Mouse (Mus musculus) spleen, adult 2 months (tissue): ENCODE data around the gene Cmtm2a.
"Not testable (repeated sequence)": the region's sequence is repeated elsewhere in the genome, so short reads cannot be mapped to it uniquely, and the experiment has no call there.

ENCODE experiments used
- CTCF ChIP-seq: fragments of 200-500 bp; IDR thresholded peaks from 2 replicates; pipeline ENCODE4 v1.5.1; 2011; ENCODE audit warnings: mild to moderate bottlenecking, inconsistent platforms; ENCODE audit not compliant: insufficient read depth, insufficient read length, insufficient replicate concordance; ENCODE audit errors: extremely low read depth
- POLR2A ChIP-seq: fragments of 200-500 bp; IDR thresholded peaks from 2 replicates; pipeline ENCODE4 v1.6.1; 2011; ENCODE audit warnings: low read depth, low read length, inconsistent platforms

- not testable (repeated sequence) for TF ChIP-seq CTCF, POLR2A
Measured at GRCm38 (mm10) chr8:104321930-104322329, 28.9 kb upstream of the Cmtm2a start, which contains the start of gene Cmtm2b.
